Mouse (Mus musculus) right cerebral cortex, postnatal 10 days (tissue): Measurements from ENCODE around the gene Olfr130.

Source experiments
- DNase-seq, 2 experiments: peaks; one replicate each; pipeline ENCODE4 v3.0.0; 2021; ENCODE audit warnings: low spot score in 2 of 2

The Olfr130 gene

DNA sequence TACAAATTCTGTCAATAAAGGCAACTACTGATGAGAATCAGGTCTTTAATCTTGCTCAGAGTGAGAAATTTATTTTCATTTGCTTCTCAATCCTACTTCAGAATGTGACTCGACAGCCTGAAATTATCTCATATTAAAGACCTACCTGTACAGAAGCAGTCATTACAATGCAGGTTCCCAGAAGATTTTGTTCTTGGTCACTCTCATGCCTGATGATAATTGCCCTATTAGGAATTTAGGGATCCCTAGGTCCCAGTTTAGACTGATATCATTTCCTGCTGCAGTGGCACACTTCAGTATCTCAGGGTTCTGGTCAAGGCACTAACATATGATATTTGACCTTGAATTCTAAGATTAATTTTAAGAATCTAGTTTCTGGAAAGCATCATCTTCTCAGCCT, at the start of gene Olfr130:
TSS of gene Olfr130 (plus strand) at position 301 of the 400 bp plus-strand sequence.
- no peak for DNase-seq

DNA sequence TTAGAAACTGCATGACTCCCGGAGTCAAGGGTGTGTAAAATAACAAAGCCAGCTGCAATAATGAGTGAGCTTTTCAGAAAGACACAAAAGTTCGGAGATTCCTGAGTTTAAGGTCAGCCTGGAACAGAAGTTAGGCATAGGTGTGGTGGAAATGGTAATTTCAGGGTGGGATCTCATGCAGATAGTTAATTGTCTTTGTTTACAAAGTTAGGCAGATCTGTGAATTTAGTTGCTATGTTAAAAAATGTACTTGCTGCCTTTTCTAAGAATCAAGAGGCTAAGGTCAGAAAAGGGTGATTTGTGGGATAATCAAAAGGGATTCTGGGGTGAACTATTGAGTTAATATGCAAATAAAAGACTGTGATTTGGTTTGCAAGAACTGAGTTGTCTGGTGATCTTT, 47.4 kb upstream of the Olfr130 start:
- no peak for DNase-seq

DNA sequence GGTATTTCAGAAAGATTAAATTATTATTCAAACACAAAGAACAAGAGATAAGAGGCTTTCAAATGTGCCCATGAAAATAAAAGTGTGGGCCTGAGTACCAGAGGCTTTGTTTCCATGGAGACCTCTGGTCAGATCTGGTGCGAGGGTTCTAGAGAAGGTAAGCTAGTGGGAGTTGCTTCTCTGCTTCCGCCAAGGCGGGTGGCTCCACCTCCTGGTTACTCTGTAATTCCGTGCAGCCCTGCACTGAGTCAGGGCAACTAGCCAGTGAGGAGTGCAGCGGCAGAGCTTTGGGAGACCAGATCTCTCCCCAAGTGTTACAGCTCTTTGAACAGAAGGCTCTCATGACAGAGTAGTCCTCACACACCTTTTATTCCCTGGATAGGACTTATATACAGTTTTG, 37.4 kb upstream of the Olfr130 start:
- no peak for DNase-seq

DNA sequence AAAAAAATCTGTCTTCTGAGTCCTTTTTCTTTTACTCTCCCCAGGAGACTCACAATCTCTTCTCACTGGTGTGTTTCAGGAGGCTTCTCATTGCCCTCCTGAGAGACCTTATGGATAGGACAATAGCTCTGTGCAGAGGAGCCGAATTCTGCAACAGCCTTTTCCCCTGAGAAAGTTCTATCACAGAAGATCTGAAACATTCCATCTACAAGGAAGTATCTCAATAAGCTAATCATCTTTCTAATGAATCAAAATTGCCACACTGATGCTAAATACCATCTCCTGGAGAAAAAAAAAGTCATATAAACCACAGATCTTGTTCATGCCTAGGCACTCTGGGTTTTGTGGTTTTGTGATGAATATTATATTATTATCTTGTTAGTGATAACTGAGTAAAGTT, 3.7 kb upstream of the Olfr130 start, which contains the start of gene Olfr129:
TSS of gene Olfr129 (minus strand) at position 101 of the 400 bp plus-strand sequence.
- DNase-seq, result no peak

DNA sequence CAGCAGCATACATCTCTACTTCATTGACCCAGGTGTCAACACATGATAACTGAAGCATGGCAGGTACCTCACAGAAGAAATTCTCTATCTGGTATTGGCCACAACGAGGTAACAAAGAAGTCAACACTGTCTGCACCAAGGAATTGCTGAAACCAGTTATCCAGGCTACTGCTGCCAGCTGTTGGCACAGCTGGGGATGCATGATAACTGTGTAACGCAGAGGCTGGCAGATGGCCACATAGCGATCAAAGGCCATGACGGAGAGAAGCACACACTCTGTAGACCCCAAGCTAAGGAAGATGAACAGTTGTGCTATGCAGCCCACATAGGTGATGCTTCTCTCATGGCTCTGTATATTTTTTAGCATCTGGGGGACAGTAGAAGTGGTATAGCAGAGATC, 18.6 kb downstream of the Olfr130 start:
- no peak for DNase-seq

DNA sequence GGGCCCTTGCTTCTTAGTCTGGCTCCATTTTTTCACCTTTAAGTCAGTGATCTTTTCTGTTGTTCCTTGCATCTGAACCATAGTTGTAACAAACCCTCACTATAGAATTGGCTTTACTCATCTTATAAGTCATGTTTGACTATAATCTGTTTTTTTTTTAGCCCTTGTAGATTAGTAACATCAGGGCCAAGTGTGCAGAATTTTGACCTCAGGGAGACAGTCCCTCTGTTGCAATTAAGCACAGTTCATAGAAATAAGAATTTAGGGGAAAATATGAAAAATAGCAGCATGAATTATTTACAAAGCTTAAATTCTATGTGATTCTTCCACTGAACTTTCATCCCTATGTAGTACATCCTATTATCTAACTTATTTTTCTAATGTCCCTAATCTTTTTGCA, 24.9 kb downstream of the Olfr130 start, which contains the start of gene Olfr131:
TSS of gene Olfr131 (minus strand) at position 101 of the 400 bp plus-strand sequence.
- DNase-seq, result no peak
